Mouse (Mus musculus): Measurements from ENCODE around the gene Txndc15.
"Not testable (repeated sequence)": the region's sequence is repeated elsewhere in the genome, so short reads cannot be mapped to it uniquely, and the experiment has no call there.

Gene Txndc15

GRCm38 (mm10) chr13:55714501-55715166 lies at the start of gene Txndc15:
Txndc15 (plus strand) TSS chr13:55714650.
- peak; percentile 91 to 92 for DNase-seq

DNA sequence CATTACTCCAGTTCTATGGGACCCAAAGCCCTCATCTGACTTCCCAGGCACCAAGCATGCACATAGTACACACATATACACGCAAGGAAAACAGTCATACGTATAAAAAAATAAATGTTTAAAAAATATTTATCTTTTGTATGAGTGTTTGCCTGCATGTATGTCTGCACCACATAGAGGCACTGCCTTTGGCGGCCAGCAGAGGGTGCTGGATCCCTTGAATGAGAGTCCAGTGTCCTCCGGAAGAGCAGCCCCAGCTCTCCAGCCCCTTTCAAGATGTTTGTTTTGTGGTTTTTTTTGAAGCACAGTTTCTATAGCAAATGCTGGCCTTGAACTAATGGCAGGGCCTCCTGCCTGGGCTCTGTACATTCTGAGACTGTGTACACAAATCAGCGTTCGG lies 45.9 kb upstream of the Txndc15 start:
- peak; percentile 41 to 46 for DNase-seq

- DNase-seq, result no peak
Observed at GRCm38 (mm10) chr13:55672711-55673110, 41.7 kb upstream of the Txndc15 start.

GRCm38 (mm10) chr13:55677364-55677763 lies 37.1 kb upstream of the Txndc15 start:
- DNase-seq, result no peak

DNA sequence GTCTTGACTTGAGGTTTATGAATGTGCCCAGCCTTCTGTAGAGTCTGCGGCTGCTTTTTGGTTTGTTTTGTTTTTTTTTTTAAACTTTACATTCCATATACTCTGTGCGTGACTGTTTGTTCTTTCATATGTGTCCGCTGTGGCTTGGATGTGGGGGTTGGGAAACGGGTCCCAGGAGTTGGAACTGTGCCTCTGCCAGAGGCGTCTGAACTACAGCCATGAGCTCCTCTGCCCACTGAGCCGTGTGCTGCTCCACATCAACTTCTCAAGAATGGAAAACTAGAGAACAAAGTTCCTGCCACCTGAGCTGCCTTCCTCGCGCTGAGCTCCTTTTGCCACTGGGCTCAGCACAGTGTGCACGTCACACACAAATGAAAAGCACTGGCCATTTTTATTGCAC lies 32.2 kb upstream of the Txndc15 start:
- DNase-seq, result no peak

GRCm38 (mm10) chr13:55683581-55683980 lies 30.9 kb upstream of the Txndc15 start:
- no peak for DNase-seq

DNA sequence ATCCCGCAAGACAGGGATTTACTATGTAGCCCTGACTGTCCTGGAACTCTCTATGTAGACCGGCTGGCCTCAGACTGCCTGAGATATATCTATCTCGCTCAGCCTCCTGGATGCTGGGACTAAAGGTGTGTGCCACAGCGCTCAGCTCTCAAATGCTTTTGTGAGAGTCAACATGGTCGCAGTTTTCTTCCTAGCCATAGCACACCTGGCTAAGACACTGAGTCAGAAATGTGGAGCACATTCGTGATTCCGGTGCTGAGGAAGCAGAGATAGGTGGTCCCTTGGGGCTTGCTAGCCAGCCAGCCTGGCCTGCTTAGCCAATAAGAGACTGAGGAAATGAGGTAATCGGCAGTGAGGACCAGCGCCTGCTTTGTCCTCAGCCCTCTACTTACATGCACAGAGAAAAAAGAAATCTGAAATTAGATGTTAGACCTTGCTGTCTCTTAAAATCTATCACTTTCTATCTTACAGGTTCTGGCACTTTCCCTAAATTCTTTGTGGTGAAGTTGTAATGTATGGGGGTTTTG lies 28.3 kb upstream of the Txndc15 start:
- no peak for DNase-seq

GRCm38 (mm10) chr13:55687927-55688602 lies 26.4 kb upstream of the Txndc15 start:
- no peak for DNase-seq

DNA sequence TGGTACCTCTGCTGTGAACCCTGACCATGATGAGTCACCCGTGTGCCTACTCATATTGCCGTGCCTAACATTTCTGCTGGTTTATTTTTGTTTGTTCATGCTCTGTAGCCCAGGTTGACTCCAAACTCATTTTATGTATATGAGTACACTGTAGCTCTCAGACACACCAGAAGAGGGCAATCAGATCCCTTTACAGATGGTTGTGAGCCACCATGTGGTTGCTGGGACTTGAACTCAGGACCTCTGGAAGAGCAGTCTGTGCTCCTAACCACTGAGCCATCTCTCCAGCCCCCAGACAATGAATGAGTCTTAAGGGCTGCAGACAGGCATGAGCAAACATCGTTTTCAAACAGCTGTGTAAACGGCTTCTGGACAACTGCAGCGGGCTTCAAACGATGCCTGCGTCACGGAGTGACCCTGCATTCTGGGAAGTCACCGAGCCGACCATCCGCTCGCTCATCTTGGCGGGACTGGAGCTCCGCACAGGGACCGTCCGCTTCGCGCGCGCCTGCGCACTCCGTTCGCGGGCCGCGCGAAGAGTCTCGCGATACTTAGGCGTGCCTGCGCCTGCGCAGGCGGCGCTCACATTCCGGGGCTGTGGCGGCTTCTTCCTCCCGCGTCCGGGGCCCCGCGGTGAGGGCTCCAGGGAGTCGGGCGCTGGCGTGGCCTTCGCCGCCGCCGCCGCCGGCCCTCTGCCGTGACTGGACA lies 21.8 kb upstream of the Txndc15 start, which contains the start of gene B230219D22Rik:
TSS of gene B230219D22Rik (plus strand) at position 590 of the 708 bp plus-strand sequence.
- DNase-seq, result peak; percentile 94 to 95

- DNase-seq, result peak in 1 of 2 experiments; percentile 73
Observed at GRCm38 (mm10) chr13:55693243-55693721, 21.2 kb upstream of the Txndc15 start.

DNA sequence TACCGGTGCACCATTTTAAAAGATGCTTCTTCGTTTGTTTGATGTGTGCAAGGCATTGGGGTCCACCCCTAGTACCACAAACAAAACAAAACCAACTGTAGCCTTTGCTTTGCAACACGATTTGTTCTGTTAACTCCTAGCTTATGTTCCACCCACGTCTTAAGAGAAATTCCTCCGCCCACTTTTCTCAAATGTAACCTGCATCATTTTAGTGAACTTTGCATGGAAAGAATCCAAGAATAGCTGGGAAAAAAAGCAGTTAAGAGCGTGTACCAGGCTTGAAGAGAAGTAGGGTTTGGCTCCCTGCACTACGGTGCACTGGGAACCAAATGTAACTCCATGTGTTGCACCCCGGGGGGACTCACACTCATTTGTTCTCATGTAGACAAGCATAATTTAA lies 20.3 kb upstream of the Txndc15 start:
- no peak for DNase-seq

DNA sequence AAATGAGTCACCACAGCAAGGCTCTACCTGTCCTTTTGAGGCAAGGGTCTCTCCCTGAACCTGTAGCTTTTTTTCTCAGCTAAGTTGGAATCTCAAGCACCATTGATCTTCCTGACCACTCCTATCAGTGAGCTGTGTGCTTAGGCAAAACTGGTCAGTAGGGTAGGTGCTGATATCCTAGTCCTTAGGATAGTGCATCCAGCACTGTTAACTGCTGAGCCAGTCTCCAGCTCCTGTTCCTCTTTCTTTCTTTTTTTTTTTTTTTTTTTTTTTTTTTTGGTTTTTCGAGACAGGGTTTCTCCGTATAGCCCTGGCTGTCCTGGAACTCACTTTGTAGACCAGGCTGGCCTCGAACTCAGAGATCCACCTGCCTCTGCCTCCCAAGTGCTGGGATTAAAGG lies 18.5 kb upstream of the Txndc15 start:
- DNase-seq, result not testable (repeated sequence)

- no peak for DNase-seq
Observed at GRCm38 (mm10) chr13:55704301-55704700, 10.1 kb upstream of the Txndc15 start.

DNA sequence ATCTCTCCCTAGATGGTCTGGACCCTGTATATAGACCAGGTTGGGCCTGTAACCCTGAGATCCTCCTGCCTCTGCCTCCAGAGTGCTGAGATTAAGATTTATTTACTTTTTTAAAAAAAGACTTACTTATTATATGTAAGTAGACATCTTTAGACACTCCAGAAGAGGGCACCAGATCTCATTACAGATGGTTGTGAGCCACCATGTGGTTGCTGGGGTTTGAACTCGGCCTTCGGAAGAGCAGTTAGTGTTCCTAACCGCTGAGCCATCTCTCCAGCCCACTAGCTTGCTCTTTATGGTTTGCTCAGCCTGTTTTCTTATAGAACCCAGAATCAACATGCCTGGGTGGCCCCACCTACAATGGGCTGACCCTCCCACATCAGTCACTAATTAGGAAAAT lies 1.6 kb upstream of the Txndc15 start:
- no peak for DNase-seq

GRCm38 (mm10) chr13:55715167-55715512 lies 690 bp downstream of the Txndc15 start:
- no peak for DNase-seq

- no peak for DNase-seq
Observed at GRCm38 (mm10) chr13:55715908-55716510, 1.6 kb downstream of the Txndc15 start.

DNA sequence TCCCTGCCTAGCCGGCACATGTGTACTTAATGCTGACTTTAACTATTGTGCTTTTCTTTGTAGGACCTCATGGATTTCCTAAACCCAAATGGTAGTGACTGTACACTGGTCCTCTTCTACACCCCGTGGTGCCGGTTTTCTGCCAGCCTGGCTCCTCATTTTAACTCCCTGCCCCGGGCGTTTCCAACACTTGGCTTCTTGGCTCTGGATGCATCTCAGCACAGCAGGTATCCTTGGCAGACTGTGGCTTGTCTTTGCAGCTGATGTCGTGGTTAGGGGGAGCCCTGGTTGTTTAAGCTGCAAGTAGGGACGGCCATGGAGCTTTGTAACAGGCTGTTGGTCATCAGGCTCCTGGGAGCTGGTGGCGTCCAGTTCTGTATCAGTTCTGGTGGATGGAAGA lies 7.1 kb downstream of the Txndc15 start:
- DNase-seq, result no peak

DNA sequence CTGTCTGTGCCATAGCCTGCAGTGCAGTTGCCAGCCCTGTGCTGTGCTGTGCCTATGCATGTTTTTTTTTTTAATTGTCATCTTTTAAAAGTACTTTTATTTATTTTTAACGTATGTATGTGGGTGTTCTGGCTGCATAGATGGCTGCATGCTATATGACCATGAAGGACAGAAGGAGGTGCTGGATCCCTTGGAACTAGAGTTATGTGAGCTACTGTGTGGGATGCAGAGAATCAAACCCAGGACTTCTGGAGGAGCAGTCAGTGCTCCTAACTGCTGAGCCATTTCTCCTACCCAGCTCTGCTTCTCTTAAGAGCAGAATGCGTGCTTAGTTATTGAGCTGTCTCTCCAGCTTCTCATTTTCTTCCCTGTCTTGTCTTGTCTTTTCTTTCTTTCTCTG lies 7.5 kb downstream of the Txndc15 start:
- DNase-seq, result no peak

DNA sequence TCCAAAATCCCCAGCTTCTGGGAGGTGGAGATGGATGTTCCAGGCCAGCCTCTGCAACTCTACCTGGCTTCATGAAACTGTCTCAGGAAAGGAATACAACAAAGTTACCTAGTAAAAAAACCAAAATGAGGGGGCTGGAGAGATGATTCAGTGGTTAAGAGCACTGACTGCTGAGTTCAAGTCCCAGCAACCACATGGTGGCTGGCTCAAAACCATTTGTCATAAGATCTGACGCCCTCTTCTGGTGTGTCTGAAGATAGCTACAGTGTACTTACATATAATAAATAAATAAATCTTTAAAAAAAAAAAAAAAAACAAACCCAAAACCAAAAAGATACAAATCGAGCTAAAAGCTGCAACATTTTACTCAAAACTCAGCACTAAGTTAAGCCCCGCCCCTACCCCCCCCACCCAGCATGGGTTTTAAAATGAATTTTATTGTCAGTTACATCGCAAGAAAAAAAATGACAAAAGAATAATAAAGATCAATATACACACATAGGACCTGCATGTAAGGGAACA lies 12.2 kb downstream of the Txndc15 start:
- no peak for DNase-seq

DNA sequence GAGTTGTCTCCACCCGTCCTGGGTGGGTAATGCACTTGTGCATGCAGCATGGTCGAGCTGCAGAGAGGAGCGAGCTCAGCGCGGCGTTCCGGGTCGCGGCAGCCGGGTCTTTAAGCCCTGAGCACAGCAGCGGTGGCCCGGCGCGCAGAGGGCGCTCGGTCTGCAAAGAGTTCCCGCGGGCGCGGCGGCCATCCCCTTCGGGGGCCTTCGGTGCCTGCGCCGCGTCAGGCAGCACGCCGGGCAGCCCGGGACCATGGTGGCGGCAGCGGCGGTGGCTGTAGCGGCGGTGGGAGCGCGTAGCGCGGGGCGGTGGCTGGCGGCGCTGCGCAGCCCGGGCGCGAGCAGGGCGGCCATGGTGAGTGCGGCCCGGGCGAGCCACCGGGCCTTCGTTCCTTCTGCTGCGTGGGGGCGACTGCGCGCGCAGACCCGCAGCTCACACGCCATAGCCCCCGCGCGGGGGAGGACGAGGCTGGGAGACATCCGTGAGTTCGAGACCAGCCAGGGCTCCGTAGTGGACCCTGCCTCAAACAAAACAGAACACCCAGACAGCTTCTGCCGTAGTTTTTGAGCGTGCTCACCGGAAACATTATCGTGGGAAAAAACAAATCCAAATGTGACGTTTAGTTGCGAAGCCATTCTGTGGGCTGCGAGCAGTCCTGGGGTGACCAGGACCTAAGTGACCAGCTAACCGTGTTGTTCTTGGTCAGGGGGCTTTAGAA lies 12.8 kb downstream of the Txndc15 start, which contains the start of gene Pcbd2:
TSS of gene Pcbd2 (plus strand) at position 249 of the 719 bp plus-strand sequence.
- DNase-seq, result peak; percentile 92 to 94

- peak; percentile 73 to 77 for DNase-seq
Observed at GRCm38 (mm10) chr13:55727839-55728238, 13.4 kb downstream of the Txndc15 start.

DNA sequence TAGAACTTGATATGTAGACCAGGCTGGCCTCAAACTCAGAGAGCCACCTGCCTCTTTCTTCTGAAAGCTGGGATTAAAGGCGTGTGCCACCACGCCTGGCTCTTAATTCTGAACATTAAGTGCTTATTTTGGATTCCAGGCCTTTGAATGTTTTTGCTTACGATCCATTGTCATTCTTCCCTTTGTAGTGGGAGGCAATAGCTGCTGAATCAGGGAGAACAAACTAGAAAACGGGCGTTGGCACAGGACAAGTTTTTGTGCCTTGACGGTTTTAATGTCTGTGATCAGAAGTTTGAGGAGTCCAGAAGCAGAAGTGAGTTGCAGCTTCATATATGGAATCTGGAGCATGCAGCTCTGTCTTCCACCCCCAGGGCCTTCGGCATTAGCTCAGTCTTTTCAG lies 16.3 kb downstream of the Txndc15 start:
- no peak for DNase-seq

Data from lung, postnatal 4 days (tissue).